Mouse (Mus musculus): ENCODE results near the gene Rnf40. TPM values are rescaled to one million over a fixed set of nuclear protein-coding genes. Genes with fewer than 3 reads are reported as not detected.

Gene Rnf40
- polyA plus RNA-seq, 1 experiment from 2014 or later: 67.3 TPM

DNA sequence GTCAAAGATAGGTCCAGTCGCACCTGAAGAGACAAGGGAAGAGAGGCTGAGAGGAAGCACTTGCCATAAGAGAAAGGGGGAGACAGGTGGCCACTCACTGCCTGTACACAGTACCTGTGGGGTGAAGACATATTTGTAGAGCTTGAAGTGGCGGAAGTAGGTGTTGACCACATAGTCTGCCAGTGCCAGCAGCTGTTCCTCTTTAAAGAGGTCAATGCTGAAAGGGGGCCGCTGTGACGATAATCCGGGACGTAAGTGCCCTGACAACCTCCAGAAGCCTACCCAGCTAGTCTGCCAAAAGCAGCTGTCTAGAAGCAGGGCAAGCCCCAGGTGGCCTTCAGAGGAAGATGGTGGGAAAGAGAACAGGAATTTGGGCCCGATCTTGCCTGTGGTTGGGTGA is 3.5 kb upstream of the Rnf40 start:
- Histone ChIP-seq H3K9ac (no peak overlapping the region), H3K9me3 (replicated peaks) (no peaks in the 10 kb centered on the region), H3K4me1 (peaks cover 19% of the 10 kb centered on the region), H3K36me3 (peaks cover 46% of the 10 kb centered on the region), H3K27ac (no peak overlapping the region), H3K27me3 (no peaks in the 10 kb centered on the region), H3K4me2 (replicated peaks) (no peak overlapping the region), H3K4me3 (no peak overlapping the region)
- no peak for ATAC-seq (ENCODE audit: low FRiP score)
- WGBS: 80% methylated on average over 7 of the region's 7 CpGs

DNA sequence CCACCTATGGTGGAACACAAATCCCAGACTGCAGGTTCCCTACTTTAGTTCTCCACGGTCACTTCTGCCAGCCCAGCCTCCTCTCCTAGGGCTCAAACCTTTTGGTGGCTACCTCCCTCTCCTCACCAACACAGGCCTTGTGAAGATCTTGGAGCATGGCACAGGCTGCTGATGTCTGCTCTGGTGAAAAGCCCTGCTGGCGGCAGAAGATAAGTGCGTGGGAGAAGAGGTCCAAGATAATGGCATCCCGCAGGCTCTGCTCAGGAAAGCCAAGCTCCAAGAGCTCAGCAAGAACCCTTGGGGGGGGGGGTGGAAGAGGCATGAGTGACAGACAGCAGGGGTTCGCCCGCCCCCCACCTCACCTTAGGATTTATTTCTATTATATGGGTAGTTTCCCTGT is 2.4 kb upstream of the Rnf40 start:
- 91% methylated on average over 6 of the region's 6 CpGs for WGBS
- H3K27ac ChIP-seq: no peak overlapping the region
- no peaks in the 10 kb centered on the region for H3K27me3 ChIP-seq
- H3K9me3 ChIP-seq (replicated peaks): no peaks in the 10 kb centered on the region
- H3K9ac ChIP-seq: no peak overlapping the region
- peaks cover 49% of the 10 kb centered on the region for H3K36me3 ChIP-seq
- H3K4me3 ChIP-seq: no peak overlapping the region
- ATAC-seq (ENCODE audit: low FRiP score): no peak
- peaks cover 19% of the 10 kb centered on the region for H3K4me1 ChIP-seq
- H3K4me2 ChIP-seq (replicated peaks): no peak overlapping the region

DNA sequence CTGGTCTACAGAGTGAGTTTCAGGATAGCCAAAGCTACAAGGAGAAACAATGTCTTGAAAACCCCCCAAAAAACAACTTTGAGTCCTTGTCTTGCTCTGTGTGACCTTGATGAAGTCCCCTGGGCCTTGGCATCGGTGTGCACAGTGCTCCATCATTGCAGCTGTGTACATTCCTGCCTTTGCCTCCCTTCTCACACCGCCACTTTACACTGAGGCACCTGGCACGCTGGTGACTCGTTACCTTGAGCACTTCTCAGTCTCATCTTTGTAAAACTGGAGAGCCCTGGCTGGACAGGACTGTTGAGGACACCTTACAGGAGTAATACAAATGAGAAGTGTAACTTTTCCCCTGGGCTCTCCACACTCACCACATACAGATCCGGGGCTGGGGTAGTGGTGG is 1.4 kb upstream of the Rnf40 start:
- no peak overlapping the region for H3K27ac ChIP-seq

GRCm38 (mm10) chr7:127588901-127589300 is 334 bp downstream of the Rnf40 start:
- H3K9me3 ChIP-seq (replicated peaks): no peaks in the 10 kb centered on the region
- H3K27ac ChIP-seq: peak overlapping the region; percentile 64; the same call in 1 of the 2 replicates
- H3K4me1 ChIP-seq: peaks cover 19% of the 10 kb centered on the region
- H3K27me3 ChIP-seq: no peaks in the 10 kb centered on the region
- peak overlapping the region; percentile 84 for H3K4me3 ChIP-seq
- peaks cover 49% of the 10 kb centered on the region for H3K36me3 ChIP-seq
- 5% methylated on average over 29 of the region's 29 CpGs for WGBS
- peak overlapping the region; percentile 87 for H3K9ac ChIP-seq
- H3K4me2 ChIP-seq (replicated peaks): peak overlapping the region; percentile 84
- no peak for ATAC-seq (ENCODE audit: low FRiP score)

More for the DNA sequence above, 1.4 kb upstream of the Rnf40 start:
- peak overlapping the region; percentile 84 for H3K4me2 ChIP-seq (replicated peaks)
- H3K36me3 ChIP-seq: peaks cover 50% of the 10 kb centered on the region
- H3K4me3 ChIP-seq: peak overlapping the region; percentile 84; the same call in 1 of the 2 replicates
- no peak for ATAC-seq (ENCODE audit: low FRiP score)
- H3K9me3 ChIP-seq (replicated peaks): no peaks in the 10 kb centered on the region
- H3K4me1 ChIP-seq: peaks cover 19% of the 10 kb centered on the region
- peak overlapping the region; percentile 62 for H3K9ac ChIP-seq
- 78% methylated on average over 5 of the region's 5 CpGs for WGBS
- no peaks in the 10 kb centered on the region for H3K27me3 ChIP-seq

DNA sequence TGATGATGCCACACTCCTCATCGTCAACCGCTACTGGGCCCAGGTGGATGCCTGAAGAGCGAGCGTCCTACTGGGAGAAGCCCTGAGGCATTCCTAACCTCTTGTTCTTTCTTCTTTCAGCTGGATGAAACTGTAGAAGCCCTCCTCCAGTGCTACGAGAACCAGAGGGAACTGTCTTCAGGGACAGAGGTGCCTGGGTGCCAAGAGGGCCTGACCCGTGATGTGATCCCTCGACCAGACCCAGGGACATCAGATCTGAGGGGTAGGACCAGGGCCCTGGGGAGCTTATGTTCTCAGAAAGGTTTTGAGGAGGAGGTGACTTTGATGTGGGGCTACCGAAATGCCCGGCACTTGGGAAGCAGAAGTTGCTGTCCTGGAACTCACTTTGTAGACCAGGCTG is 1.1 kb downstream of the Rnf40 start:
- H3K4me2 ChIP-seq (replicated peaks): peak overlapping the region; percentile 84
- H3K4me1 ChIP-seq: peaks cover 19% of the 10 kb centered on the region
- ATAC-seq (ENCODE audit: low FRiP score): no peak
- no peaks in the 10 kb centered on the region for H3K27me3 ChIP-seq
- H3K4me3 ChIP-seq: peak overlapping the region; percentile 84
- peaks cover 49% of the 10 kb centered on the region for H3K36me3 ChIP-seq
- WGBS: 95% methylated on average over 9 of the region's 9 CpGs
- no peaks in the 10 kb centered on the region for H3K9me3 ChIP-seq (replicated peaks)
- no peak overlapping the region for H3K27ac ChIP-seq
- no peak overlapping the region for H3K9ac ChIP-seq

- ATAC-seq (ENCODE audit: low FRiP score): no peak
- WGBS: 95% methylated on average over 10 of the region's 10 CpGs
Observed at GRCm38 (mm10) chr7:127591108-127591507, 2.5 kb downstream of the Rnf40 start.

DNA sequence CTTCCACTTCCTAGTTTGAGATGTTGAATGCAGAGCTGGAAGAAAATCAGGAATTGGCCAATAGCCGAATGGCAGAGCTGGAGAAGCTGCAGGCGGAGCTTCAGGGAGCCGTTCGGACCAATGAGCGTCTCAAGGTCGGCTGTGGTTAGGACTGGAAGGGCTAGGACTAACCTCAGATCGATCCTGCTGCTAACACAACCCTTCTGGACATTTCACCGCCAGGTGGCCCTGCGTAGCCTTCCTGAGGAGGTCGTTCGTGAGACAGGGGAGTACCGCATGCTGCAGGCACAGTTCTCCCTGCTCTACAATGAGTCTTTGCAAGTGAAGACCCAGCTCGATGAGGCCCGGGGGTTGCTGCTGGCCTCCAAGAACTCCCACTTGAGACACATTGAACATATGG is 4.0 kb downstream of the Rnf40 start:
- ATAC-seq (ENCODE audit: low FRiP score): no peak
- H3K36me3 ChIP-seq: peaks cover 74% of the 10 kb centered on the region
- no peak overlapping the region for H3K4me3 ChIP-seq
- H3K4me2 ChIP-seq (replicated peaks): no peak overlapping the region
- H3K4me1 ChIP-seq: peaks cover 12% of the 10 kb centered on the region
- H3K9ac ChIP-seq: no peak overlapping the region
- H3K27me3 ChIP-seq: no peaks in the 10 kb centered on the region
- H3K9me3 ChIP-seq (replicated peaks): no peaks in the 10 kb centered on the region
- no peak overlapping the region for H3K27ac ChIP-seq
- 90% methylated on average over 14 of the region's 14 CpGs for WGBS

More at GRCm38 (mm10) chr7:127591108-127591507, 2.5 kb downstream of the Rnf40 start:
- Histone ChIP-seq H3K27me3 (no peaks in the 10 kb centered on the region), H3K4me1 (peaks cover 19% of the 10 kb centered on the region), H3K36me3 (peaks cover 60% of the 10 kb centered on the region), H3K27ac (no peak overlapping the region), H3K4me2 (replicated peaks) (no peak overlapping the region), H3K4me3 (no peak overlapping the region), H3K9me3 (replicated peaks) (no peaks in the 10 kb centered on the region), H3K9ac (no peak overlapping the region)

DNA sequence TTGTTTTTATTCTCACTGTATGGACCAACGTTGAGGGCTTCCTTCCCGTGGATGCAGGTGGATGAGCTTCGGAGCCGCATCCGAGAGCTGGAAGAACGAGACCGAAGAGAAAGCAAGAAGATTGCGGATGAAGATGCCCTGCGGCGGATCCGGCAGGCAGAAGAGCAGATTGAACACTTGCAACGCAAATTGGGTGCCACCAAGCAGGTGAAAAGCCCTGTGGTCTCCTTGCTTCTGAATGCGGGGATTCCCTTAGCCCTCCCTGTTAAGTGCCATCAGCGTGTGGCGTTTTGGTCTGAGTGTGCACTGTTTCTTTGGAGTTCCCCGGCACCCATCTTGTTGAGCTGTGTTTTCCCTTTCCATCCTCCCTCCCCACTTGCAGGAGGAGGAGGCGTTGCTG is 8.2 kb downstream of the Rnf40 start:
- H3K4me2 ChIP-seq (replicated peaks): no peak overlapping the region
- H3K4me1 ChIP-seq: no peaks in the 10 kb centered on the region
- H3K27ac ChIP-seq: no peak overlapping the region
- 94% methylated on average over 17 of the region's 17 CpGs for WGBS
- H3K9ac ChIP-seq: no peak overlapping the region
- H3K36me3 ChIP-seq: peaks cover 98% of the 10 kb centered on the region
- H3K4me3 ChIP-seq: no peak overlapping the region
- no peak for ATAC-seq (ENCODE audit: low FRiP score)
- no peaks in the 10 kb centered on the region for H3K27me3 ChIP-seq
- no peaks in the 10 kb centered on the region for H3K9me3 ChIP-seq (replicated peaks)

DNA sequence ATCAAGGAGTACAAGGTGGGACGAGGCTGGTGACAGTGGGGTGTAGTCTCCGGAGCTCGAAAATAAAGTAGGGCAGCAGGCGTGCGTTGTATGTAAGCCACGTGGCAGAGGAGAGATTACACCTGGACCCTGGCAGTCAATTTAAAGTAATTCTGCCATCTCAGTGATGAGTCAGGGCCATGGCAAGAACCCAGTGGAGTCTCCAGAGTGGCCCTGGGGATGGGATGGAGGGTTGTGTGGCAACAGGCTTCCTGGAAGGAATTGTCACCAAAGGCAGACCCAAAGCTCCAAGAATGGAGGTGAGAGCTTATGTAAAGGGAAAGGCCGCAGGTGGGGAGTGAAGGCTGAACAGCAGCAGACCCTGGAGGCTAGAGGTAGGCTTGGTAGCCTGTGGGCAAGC is 12.0 kb downstream of the Rnf40 start:
- H3K4me3 ChIP-seq: no peak overlapping the region
- 97% methylated on average over 7 of the region's 7 CpGs for WGBS
- H3K9me3 ChIP-seq (replicated peaks): no peaks in the 10 kb centered on the region
- no peak for ATAC-seq (ENCODE audit: low FRiP score)
- no peak overlapping the region for H3K9ac ChIP-seq
- H3K36me3 ChIP-seq: peaks cover 92% of the 10 kb centered on the region
- H3K4me2 ChIP-seq (replicated peaks): no peak overlapping the region
- H3K27ac ChIP-seq: no peak overlapping the region
- H3K27me3 ChIP-seq: no peaks in the 10 kb centered on the region
- no peaks in the 10 kb centered on the region for H3K4me1 ChIP-seq

- ATAC-seq (ENCODE audit: low FRiP score): no peak
- no peak overlapping the region for H3K9ac ChIP-seq
- H3K4me1 ChIP-seq: no peaks in the 10 kb centered on the region
- no peak overlapping the region for H3K4me2 ChIP-seq (replicated peaks)
- no peaks in the 10 kb centered on the region for H3K9me3 ChIP-seq (replicated peaks)
- H3K27me3 ChIP-seq: no peaks in the 10 kb centered on the region
- no peak overlapping the region for H3K4me3 ChIP-seq
- 91% methylated on average over 4 of the region's 4 CpGs for WGBS
- H3K27ac ChIP-seq: no peak overlapping the region
- H3K36me3 ChIP-seq: peaks cover 88% of the 10 kb centered on the region
Observed at GRCm38 (mm10) chr7:127601735-127602134, 13.2 kb downstream of the Rnf40 start.

DNA sequence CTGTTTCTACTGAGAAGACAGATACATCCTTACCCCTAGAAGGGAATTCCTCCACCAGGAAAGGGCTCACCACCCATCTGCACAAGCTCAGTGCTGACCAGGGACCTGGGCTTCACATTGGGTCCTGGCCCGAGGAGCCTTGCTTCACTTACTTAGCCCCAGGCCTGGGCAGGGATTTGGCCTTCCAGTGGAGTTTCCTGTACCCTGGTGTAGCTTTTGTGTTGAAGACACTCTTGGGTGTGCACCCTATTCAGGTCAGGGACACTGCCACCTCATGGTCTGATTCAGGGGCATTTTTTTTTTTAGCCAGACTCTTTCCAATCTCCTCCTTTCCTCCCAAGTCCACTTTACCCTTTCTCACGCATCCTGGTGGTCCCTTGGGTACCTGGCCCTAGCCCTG is 14.3 kb downstream of the Rnf40 start:
- H3K9me3 ChIP-seq (replicated peaks): no peaks in the 10 kb centered on the region
- peaks cover 88% of the 10 kb centered on the region for H3K36me3 ChIP-seq
- H3K27me3 ChIP-seq: no peaks in the 10 kb centered on the region
- ATAC-seq (ENCODE audit: low FRiP score): no peak
- H3K4me1 ChIP-seq: no peaks in the 10 kb centered on the region
- H3K4me2 ChIP-seq (replicated peaks): no peak overlapping the region
- 95% methylated on average over 2 of the region's 2 CpGs for WGBS
- H3K9ac ChIP-seq: no peak overlapping the region
- no peak overlapping the region for H3K27ac ChIP-seq
- no peak overlapping the region for H3K4me3 ChIP-seq

DNA sequence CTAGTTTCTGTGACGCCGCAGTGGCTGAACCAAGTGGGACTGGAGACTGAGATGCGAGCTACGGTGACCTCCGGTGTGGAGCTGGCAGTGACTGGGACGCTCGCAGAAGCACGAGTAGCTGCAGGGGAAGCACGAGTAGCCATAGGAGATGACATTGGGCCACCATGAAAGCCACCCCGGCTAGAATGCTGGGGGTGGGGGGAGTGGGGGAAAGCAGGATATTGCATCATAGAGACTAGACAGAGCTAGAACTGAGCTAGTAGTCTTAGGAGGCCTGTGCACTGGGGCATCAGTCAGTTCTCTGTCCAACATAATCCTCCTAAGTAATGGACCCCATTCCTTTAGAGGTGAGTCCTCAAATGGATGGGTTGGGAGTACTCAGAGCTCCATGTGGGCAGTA is 15.7 kb downstream of the Rnf40 start:
- no peak for ATAC-seq (ENCODE audit: low FRiP score)
- no peaks in the 10 kb centered on the region for H3K9me3 ChIP-seq (replicated peaks)
- no peaks in the 10 kb centered on the region for H3K4me1 ChIP-seq
- no peak overlapping the region for H3K4me2 ChIP-seq (replicated peaks)
- no peak overlapping the region for H3K27ac ChIP-seq
- H3K36me3 ChIP-seq: peaks cover 88% of the 10 kb centered on the region
- no peaks in the 10 kb centered on the region for H3K27me3 ChIP-seq
- 91% methylated on average over 10 of the region's 10 CpGs for WGBS
- no peak overlapping the region for H3K4me3 ChIP-seq
- H3K9ac ChIP-seq: no peak overlapping the region

DNA sequence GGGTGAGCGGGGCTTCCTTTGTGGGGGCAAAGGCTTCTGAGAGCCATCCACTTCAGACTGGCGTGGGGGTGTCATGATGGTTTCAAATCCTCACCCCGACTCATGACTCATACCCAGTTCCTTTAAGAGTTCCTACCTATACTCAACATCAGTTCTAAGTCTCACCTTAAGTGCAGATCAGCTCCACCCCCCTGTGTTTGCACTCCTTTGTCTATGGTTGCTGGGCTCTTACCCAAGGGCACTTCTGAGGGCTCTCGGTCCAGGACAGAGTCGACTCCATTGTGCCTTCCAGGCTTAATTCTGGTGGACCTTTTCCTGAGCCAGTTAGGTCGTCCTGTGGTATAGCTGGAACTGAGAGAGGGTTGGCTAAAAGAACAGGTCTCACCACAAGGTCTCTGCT is 18.6 kb downstream of the Rnf40 start:
- Histone ChIP-seq H3K9ac (no peak overlapping the region), H3K4me3 (no peak overlapping the region), H3K9me3 (replicated peaks) (no peaks in the 10 kb centered on the region), H3K4me1 (no peaks in the 10 kb centered on the region), H3K27me3 (no peaks in the 10 kb centered on the region), H3K4me2 (replicated peaks) (no peak overlapping the region), H3K27ac (no peak overlapping the region), H3K36me3 (peaks cover 90% of the 10 kb centered on the region)
- WGBS: 88% methylated on average over 6 of the region's 6 CpGs
- no peak for ATAC-seq (ENCODE audit: low FRiP score)

Measured in hindbrain, embryonic 12.5 days (tissue).